Mouse (Mus musculus): ENCODE measurements at regions not wholly inside any gene's neighbourhood (a gene's known extent, or its start where the extent isn't known, plus 50 kb on each side); places are given as distances from the start of the nearest gene placed in this dataset.
A peak's percentile ranks its signal among the peaks of the same experiment; 100 is the strongest.

GRCm38 (mm10) chr13:107541635-107541955, 502.7 kb upstream of the Smim15 start:
- H3K27me3 ChIP-seq = no peaks in the 10 kb centered on the region
- no peaks in the 10 kb centered on the region for H3K36me3 ChIP-seq
- peak overlapping the region; percentile 23; the same call in 1 of the 2 replicates for H3K4me2 ChIP-seq
- no peaks in the 10 kb centered on the region; the same call in 1 of the 2 replicates for H3K9me3 ChIP-seq
- peak overlapping the region; percentile 31; the same call in 1 of the 2 replicates for H3K9ac ChIP-seq
- H3K4me3 ChIP-seq = no peak overlapping the region
- H3K27ac ChIP-seq = peak overlapping the region; percentile 98
- 9% methylated on average over 2 of the region's 2 CpGs for WGBS
- H3K4me1 ChIP-seq (replicated peaks) = peaks cover 56% of the 10 kb centered on the region
- ATAC-seq (ENCODE audit: low FRiP score) = peak; percentile 62

- H3K4me2 ChIP-seq = peak overlapping the region; percentile 23; the same call in 1 of the 2 replicates
- WGBS = 22% methylated on average over 16 of the region's 16 CpGs
- H3K4me1 ChIP-seq (replicated peaks) = peaks cover 50% of the 10 kb centered on the region
- no peak overlapping the region for H3K4me3 ChIP-seq
- H3K9ac ChIP-seq = peak overlapping the region; percentile 31
- H3K9me3 ChIP-seq = no peaks in the 10 kb centered on the region; the same call in 1 of the 2 replicates
- ATAC-seq (ENCODE audit: low FRiP score) = peak; percentile 90
- no peaks in the 10 kb centered on the region for H3K27me3 ChIP-seq
- peak overlapping the region; percentile 98 for H3K27ac ChIP-seq
- no peaks in the 10 kb centered on the region for H3K36me3 ChIP-seq
These were observed 503.2 kb upstream of the Smim15 start for GRCm38 (mm10) chr13:107540784-107541634.

- no peaks in the 10 kb centered on the region for H3K36me3 ChIP-seq
- peak overlapping the region; percentile 98 for H3K27ac ChIP-seq
- no peak overlapping the region for H3K4me3 ChIP-seq
- H3K27me3 ChIP-seq = no peaks in the 10 kb centered on the region
- H3K9me3 ChIP-seq = no peaks in the 10 kb centered on the region; the same call in 1 of the 2 replicates
- no peak overlapping the region for H3K4me2 ChIP-seq
- peaks cover 44% of the 10 kb centered on the region for H3K4me1 ChIP-seq (replicated peaks)
- 21% methylated on average over 7 of the region's 7 CpGs for WGBS
- ATAC-seq (ENCODE audit: low FRiP score) = peak; percentile 85
- peak overlapping the region; percentile 31 for H3K9ac ChIP-seq
These were observed 503.9 kb upstream of the Smim15 start for GRCm38 (mm10) chr13:107540305-107540704.

- 59% methylated on average over 4 of the region's 4 CpGs for WGBS
These were observed 504.4 kb upstream of the Smim15 start for GRCm38 (mm10) chr13:107539867-107540266.

GRCm38 (mm10) chr13:107539326-107539725, 504.9 kb upstream of the Smim15 start:
- no peak for ATAC-seq (ENCODE audit: low FRiP score)
- no peak overlapping the region for H3K9ac ChIP-seq
- 49% methylated on average over 4 of the region's 4 CpGs for WGBS

More at GRCm38 (mm10) chr13:107539867-107540266, 504.4 kb upstream of the Smim15 start:
- no peaks in the 10 kb centered on the region for H3K27me3 ChIP-seq
- H3K4me3 ChIP-seq = no peak overlapping the region
- H3K36me3 ChIP-seq = no peaks in the 10 kb centered on the region
- no peak overlapping the region for H3K4me2 ChIP-seq
- peak overlapping the region; percentile 98 for H3K27ac ChIP-seq
- ATAC-seq (ENCODE audit: low FRiP score) = peak; percentile 25; the same call in 1 of the 2 replicates
- peaks cover 44% of the 10 kb centered on the region for H3K4me1 ChIP-seq (replicated peaks)
- no peaks in the 10 kb centered on the region; the same call in 1 of the 2 replicates for H3K9me3 ChIP-seq
- H3K9ac ChIP-seq = no peak overlapping the region

GRCm38 (mm10) chr13:107535213-107535612, 509.0 kb upstream of the Smim15 start:
- Histone ChIP-seq H3K27me3 (no peaks in the 10 kb centered on the region), H3K4me1 (replicated peaks) (peaks cover 21% of the 10 kb centered on the region), H3K27ac (no peak overlapping the region), H3K36me3 (no peaks in the 10 kb centered on the region), H3K9me3 (no peaks in the 10 kb centered on the region), H3K4me2 (no peak overlapping the region), H3K4me3 (no peak overlapping the region), H3K9ac (no peak overlapping the region)
- WGBS = 94% methylated on average over 5 of the region's 5 CpGs
- no peak for ATAC-seq (ENCODE audit: low FRiP score)

More at GRCm38 (mm10) chr13:107539326-107539725, 504.9 kb upstream of the Smim15 start:
- H3K27ac ChIP-seq = peak overlapping the region; percentile 81
- peaks cover 41% of the 10 kb centered on the region for H3K4me1 ChIP-seq (replicated peaks)
- H3K27me3 ChIP-seq = no peaks in the 10 kb centered on the region
- no peaks in the 10 kb centered on the region for H3K36me3 ChIP-seq
- H3K4me2 ChIP-seq = no peak overlapping the region
- no peak overlapping the region for H3K4me3 ChIP-seq
- no peaks in the 10 kb centered on the region; the same call in 1 of the 2 replicates for H3K9me3 ChIP-seq

- no peak overlapping the region for H3K4me2 ChIP-seq
- H3K4me3 ChIP-seq = no peak overlapping the region
- H3K27me3 ChIP-seq = no peaks in the 10 kb centered on the region
- 90% methylated on average over 3 of the region's 3 CpGs for WGBS
- H3K27ac ChIP-seq = no peak overlapping the region
- peaks cover 10% of the 10 kb centered on the region for H3K4me1 ChIP-seq (replicated peaks)
- no peak overlapping the region for H3K9ac ChIP-seq
- no peaks in the 10 kb centered on the region for H3K9me3 ChIP-seq
- ATAC-seq (ENCODE audit: low FRiP score) = no peak
- H3K36me3 ChIP-seq = no peaks in the 10 kb centered on the region
These were observed 510.9 kb upstream of the Smim15 start for GRCm38 (mm10) chr13:107533323-107533722.

GRCm38 (mm10) chr13:107531528-107531927, 509.6 kb upstream of the Kif2a start:
- Histone ChIP-seq H3K4me3 (no peak overlapping the region), H3K9me3 (no peaks in the 10 kb centered on the region), H3K36me3 (no peaks in the 10 kb centered on the region), H3K27ac (peak overlapping the region; percentile 72), H3K4me1 (replicated peaks) (peaks cover 10% of the 10 kb centered on the region), H3K27me3 (no peaks in the 10 kb centered on the region), H3K9ac (no peak overlapping the region), H3K4me2 (no peak overlapping the region)
- 46% methylated on average over 10 of the region's 10 CpGs for WGBS
- ATAC-seq (ENCODE audit: low FRiP score) = no peak

- no peak for ATAC-seq (ENCODE audit: low FRiP score)
- Histone ChIP-seq H3K27ac (peak overlapping the region; percentile 72), H3K36me3 (no peaks in the 10 kb centered on the region), H3K9ac (no peak overlapping the region), H3K4me3 (no peak overlapping the region), H3K4me2 (no peak overlapping the region), H3K9me3 (no peaks in the 10 kb centered on the region), H3K27me3 (no peaks in the 10 kb centered on the region), H3K4me1 (replicated peaks) (peaks cover 10% of the 10 kb centered on the region)
- 26% methylated on average over 8 of the region's 8 CpGs for WGBS
These were observed 509.1 kb upstream of the Kif2a start for GRCm38 (mm10) chr13:107531026-107531425.

GRCm38 (mm10) chr13:107530392-107530791, 508.5 kb upstream of the Kif2a start:
- H3K27ac ChIP-seq = peak overlapping the region; percentile 36; the same call in 1 of the 2 replicates
- H3K4me1 ChIP-seq (replicated peaks) = peaks cover 10% of the 10 kb centered on the region
- H3K36me3 ChIP-seq = no peaks in the 10 kb centered on the region
- H3K4me2 ChIP-seq = no peak overlapping the region
- 84% methylated on average over 1 of the region's 1 CpGs for WGBS
- H3K4me3 ChIP-seq = no peak overlapping the region
- H3K9me3 ChIP-seq = no peaks in the 10 kb centered on the region
- ATAC-seq (ENCODE audit: low FRiP score) = no peak
- H3K9ac ChIP-seq = no peak overlapping the region
- H3K27me3 ChIP-seq = no peaks in the 10 kb centered on the region

- Histone ChIP-seq H3K4me3 (no peak overlapping the region), H3K9me3 (no peaks in the 10 kb centered on the region), H3K9ac (no peak overlapping the region), H3K36me3 (no peaks in the 10 kb centered on the region), H3K27me3 (no peaks in the 10 kb centered on the region), H3K27ac (no peak overlapping the region), H3K4me2 (no peak overlapping the region), H3K4me1 (replicated peaks) (peaks cover 10% of the 10 kb centered on the region)
- no peak for ATAC-seq (ENCODE audit: low FRiP score)
- WGBS = 70% methylated on average over 15 of the region's 15 CpGs
These were observed 507.0 kb upstream of the Kif2a start for GRCm38 (mm10) chr13:107528724-107529456.

- Histone ChIP-seq H3K36me3 (no peaks in the 10 kb centered on the region), H3K9ac (no peak overlapping the region), H3K4me1 (replicated peaks) (no peaks in the 10 kb centered on the region), H3K9me3 (no peaks in the 10 kb centered on the region), H3K4me3 (no peak overlapping the region), H3K4me2 (no peak overlapping the region), H3K27me3 (no peaks in the 10 kb centered on the region), H3K27ac (no peak overlapping the region)
- 88% methylated on average over 3 of the region's 3 CpGs for whole genome bisulfite sequencing
- ATAC-seq (ENCODE audit: low FRiP score) = no peak
These were observed 501.0 kb upstream of the Kif2a start for GRCm38 (mm10) chr13:107522942-107523341.
